Comparison of ENCODE assay signal across 35 mouse cellular contexts in the genomic region with DNA sequence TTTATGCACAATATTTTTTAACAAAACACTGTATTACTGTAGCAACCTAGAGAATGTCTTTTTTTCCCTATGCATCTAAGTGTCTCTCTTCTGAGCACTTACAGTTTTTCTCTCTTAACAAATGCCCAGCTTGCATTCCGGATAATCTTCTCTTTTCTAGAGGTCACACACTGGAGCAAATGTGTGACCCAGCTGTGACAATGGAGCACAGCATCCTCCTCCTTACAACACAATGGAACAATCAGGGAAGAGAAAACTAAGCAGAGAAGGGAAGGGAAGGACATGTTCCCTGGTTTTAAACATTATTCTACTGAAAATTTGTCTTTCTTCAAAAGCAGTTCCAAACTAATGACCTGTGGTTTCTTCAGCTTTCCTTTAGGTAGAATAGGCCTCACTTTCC.
"Had no signal": no experiment of that assay in that cellular context is flagged by ENCODE, and none has a peak within 500 bp of the region (broad histone marks: within the 10 kb centered on the region; RNA-seq: fewer than 3 reads in every experiment).

No protein-coding gene starts in this region.

- H3K9ac ChIP-seq: heart, embryonic 12.5 days; heart, embryonic 13.5 days; heart, embryonic 15.5 days; hindbrain, embryonic 12.5 days; hindbrain, embryonic 13.5 days; hindbrain, embryonic 14.5 days; hindbrain, embryonic 15.5 days; intestine, embryonic 15.5 days; kidney, embryonic 15.5 days had no signal

- H3K4me3 ChIP-seq: heart, embryonic 10.5 days; heart, embryonic 12.5 days; heart, embryonic 13.5 days; heart, embryonic 15.5 days; hindbrain, embryonic 10.5 days; hindbrain, embryonic 12.5 days; hindbrain, embryonic 13.5 days; hindbrain, embryonic 15.5 days; intestine, embryonic 15.5 days; kidney, embryonic 15.5 days; layer of hippocampus, adult 2 months; left cerebral cortex, adult 2 months had no signal

- H3K36me3 ChIP-seq: heart, embryonic 10.5 days; heart, embryonic 12.5 days; heart, embryonic 13.5 days; heart, embryonic 15.5 days; hindbrain, embryonic 10.5 days; hindbrain, embryonic 12.5 days; hindbrain, embryonic 13.5 days; hindbrain, embryonic 15.5 days; intestine, embryonic 15.5 days; kidney, embryonic 15.5 days had no signal

- H3K9me3 ChIP-seq: heart, embryonic 10.5 days; heart, embryonic 12.5 days; heart, embryonic 13.5 days; heart, embryonic 15.5 days; hindbrain, embryonic 10.5 days; hindbrain, embryonic 12.5 days; hindbrain, embryonic 13.5 days; hindbrain, embryonic 15.5 days; intestine, embryonic 15.5 days; kidney, embryonic 15.5 days had no signal

- H3K4me1 ChIP-seq: heart, embryonic 10.5 days; heart, embryonic 12.5 days; heart, embryonic 13.5 days; heart, embryonic 15.5 days; hindbrain, embryonic 10.5 days; hindbrain, embryonic 12.5 days; hindbrain, embryonic 13.5 days; intestine, embryonic 15.5 days; kidney, embryonic 15.5 days had no signal

- ATAC-seq: hindbrain, embryonic 16.5 days; hindbrain, postnatal 0 days; inflammation-experienced regulatory T-cells, adult 6 months; intestine, embryonic 15.5 days; intestine, embryonic 16.5 days had no signal

- H3K27ac ChIP-seq: heart, embryonic 10.5 days; heart, embryonic 13.5 days; heart, embryonic 15.5 days; hindbrain, embryonic 10.5 days; hindbrain, embryonic 12.5 days; hindbrain, embryonic 13.5 days; hindbrain, embryonic 14.5 days; hindbrain, embryonic 15.5 days; hindbrain, postnatal 0 days; intestine, embryonic 15.5 days; kidney, embryonic 15.5 days; kidney, postnatal 0 days; layer of hippocampus, adult 2 months; left cerebral cortex, adult 2 months had no signal

- H3K4me2 ChIP-seq: heart, embryonic 11.5 days; heart, embryonic 12.5 days; heart, embryonic 13.5 days; heart, embryonic 15.5 days; hindbrain, embryonic 12.5 days; hindbrain, embryonic 13.5 days; hindbrain, embryonic 14.5 days; hindbrain, embryonic 15.5 days; intestine, embryonic 15.5 days; kidney, embryonic 15.5 days had no signal

- DNase-seq: heart, postnatal 10 days; heart, postnatal 14 days; heart, postnatal 36 days; heart, postnatal 4 days; kidney, adult 11 months; kidney, adult 18-20 months; kidney, adult 2 months; kidney, adult 8-10 months; kidney, adult 9 months; kidney, postnatal 10 days; kidney, postnatal 14 days; kidney, postnatal 25 days; kidney, postnatal 36 days; kidney, postnatal 4 days; layer of hippocampus, adult 9-11 months; layer of hippocampus, postnatal 36 days had no signal

- H3K27me3 ChIP-seq: heart, embryonic 12.5 days; heart, embryonic 13.5 days; heart, embryonic 15.5 days; hindbrain, embryonic 12.5 days; hindbrain, embryonic 13.5 days; hindbrain, embryonic 15.5 days; intestine, embryonic 15.5 days; kidney, embryonic 15.5 days had no signal
